8 mouse cellular contexts compared by ENCODE assay signal in the genomic region with DNA sequence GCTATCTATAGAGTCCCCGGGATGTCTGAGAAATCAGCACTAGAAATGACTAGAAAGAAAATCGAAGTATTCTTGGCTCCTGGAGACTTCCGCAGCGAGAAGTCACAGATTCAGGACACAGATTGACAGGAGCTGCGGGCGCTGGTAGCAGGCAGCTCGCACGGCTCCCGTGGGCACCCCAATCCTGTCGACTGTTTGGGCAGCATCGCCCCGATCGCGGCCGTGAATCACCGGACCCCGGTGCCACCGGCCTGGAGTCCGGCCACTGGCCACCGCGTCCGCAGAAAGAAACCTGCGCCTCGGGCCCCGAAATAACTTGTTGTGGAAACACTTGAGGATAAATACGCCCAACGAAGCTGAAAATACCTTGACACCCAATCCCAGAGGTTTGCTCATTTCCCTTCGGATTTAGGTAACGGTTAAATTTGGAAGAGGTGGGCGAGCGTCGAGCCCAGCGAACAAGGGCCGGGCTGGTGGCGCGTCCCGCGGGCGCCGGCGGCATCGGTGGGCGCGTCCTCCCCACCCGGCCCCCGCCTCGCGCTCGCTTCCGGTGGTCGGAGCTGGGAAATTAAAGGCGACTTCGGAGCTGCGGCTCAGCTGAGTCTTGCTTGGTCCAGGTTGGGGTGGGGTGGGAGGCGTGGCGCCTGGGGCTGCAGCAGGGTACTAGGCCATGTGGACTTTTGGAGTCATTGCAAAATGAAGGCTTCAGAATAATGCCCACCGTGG. TPM values are rescaled to one million over a fixed set of nuclear protein-coding genes. Genes with fewer than 3 reads are reported as not detected.
DNase-seq lines count a peak whose midpoint lies in the region; ATAC-seq lines count a peak whose summit lies in the region.

No protein-coding gene starts in this region.

- ATAC-seq in embryonic facial prominence, embryonic 11.5 days (replicated peaks; ENCODE audit: insufficient number of reproducible peaks, low FRiP score, low TSS enrichment, low read depth): no peak
- ATAC-seq in hindbrain, embryonic 12.5 days (ENCODE audit: low FRiP score): 0 out of 2 replicates have a peak, but pooled peaks have one; percentile 21
- no peak for ATAC-seq in liver, embryonic 15.5 days (ENCODE audit: insufficient read depth)
- no peak for ATAC-seq in stomach, embryonic 16.5 days (ENCODE audit: insufficient read depth, low FRiP score)

- peaks cover 21% of the 10 kb centered on the region for H3K4me1 ChIP-seq in embryonic facial prominence, embryonic 11.5 days (ENCODE audit: control insufficient read depth, insufficient read depth, low read length)
- peaks cover 33% of the 10 kb centered on the region for H3K4me1 ChIP-seq in hindbrain, embryonic 12.5 days
- H3K4me1 ChIP-seq in liver, embryonic 15.5 days (replicated peaks): peaks cover 37% of the 10 kb centered on the region
- peaks cover 41% of the 10 kb centered on the region for H3K4me1 ChIP-seq in stomach, embryonic 16.5 days (ENCODE audit: control insufficient read depth, insufficient read depth, low read length)

- peak overlapping the region; percentile 27 for H3K4me3 ChIP-seq in embryonic facial prominence, embryonic 11.5 days (ENCODE audit: low read depth, low read length)
- peak overlapping the region; percentile 26 for H3K4me3 ChIP-seq in hindbrain, embryonic 12.5 days
- peak overlapping the region; percentile 42 for H3K4me3 ChIP-seq in liver, embryonic 15.5 days (replicated peaks)
- H3K4me3 ChIP-seq in stomach, embryonic 16.5 days (replicated peaks; ENCODE audit: low read length): peak overlapping the region; percentile 38

- under 1% methylated on average over 57 of the region's 57 CpGs for WGBS in embryonic facial prominence, embryonic 11.5 days
- WGBS in hindbrain, embryonic 12.5 days: under 1% methylated on average over 56 of the region's 57 CpGs
- WGBS in liver, embryonic 15.5 days (ENCODE audit: insufficient replicate concordance): 1% methylated on average over 57 of the region's 57 CpGs
- under 1% methylated on average over 57 of the region's 57 CpGs for WGBS in stomach, embryonic 16.5 days

- H3K36me3 ChIP-seq in embryonic facial prominence, embryonic 11.5 days (replicated peaks; ENCODE audit: control insufficient read depth, insufficient read depth, low read depth, low read length): no peaks in the 10 kb centered on the region
- no peaks in the 10 kb centered on the region for H3K36me3 ChIP-seq in hindbrain, embryonic 12.5 days
- no peaks in the 10 kb centered on the region for H3K36me3 ChIP-seq in liver, embryonic 15.5 days (replicated peaks)
- no peaks in the 10 kb centered on the region for H3K36me3 ChIP-seq in stomach, embryonic 16.5 days (ENCODE audit: control insufficient read depth, insufficient read depth, low read length)

- peaks cover 64% of the 10 kb centered on the region for H3K27me3 ChIP-seq in embryonic facial prominence, embryonic 11.5 days (ENCODE audit: control insufficient read depth, insufficient read depth, low read length)
- H3K27me3 ChIP-seq in hindbrain, embryonic 12.5 days: peaks cover 88% of the 10 kb centered on the region
- peaks cover 94% of the 10 kb centered on the region for H3K27me3 ChIP-seq in liver, embryonic 15.5 days
- peaks cover 79% of the 10 kb centered on the region for H3K27me3 ChIP-seq in stomach, embryonic 16.5 days (ENCODE audit: control insufficient read depth, insufficient read depth, low read length)

- H3K9me3 ChIP-seq in embryonic facial prominence, embryonic 11.5 days (replicated peaks; ENCODE audit: control insufficient read depth, low read length): no peaks in the 10 kb centered on the region
- H3K9me3 ChIP-seq in hindbrain, embryonic 12.5 days (replicated peaks): no peaks in the 10 kb centered on the region
- no peaks in the 10 kb centered on the region for H3K9me3 ChIP-seq in liver, embryonic 15.5 days (replicated peaks)
- no peaks in the 10 kb centered on the region for H3K9me3 ChIP-seq in stomach, embryonic 16.5 days (replicated peaks; ENCODE audit: control insufficient read depth, low read length)

- no peak overlapping the region for H3K9ac ChIP-seq in embryonic facial prominence, embryonic 11.5 days (replicated peaks; ENCODE audit: low read length)
- H3K9ac ChIP-seq in hindbrain, embryonic 12.5 days: no peak overlapping the region
- no peak overlapping the region for H3K9ac ChIP-seq in liver, embryonic 15.5 days
- no peak overlapping the region for H3K9ac ChIP-seq in stomach, embryonic 16.5 days (ENCODE audit: low read length)

- DNase-seq in right cerebral cortex, postnatal 25 days: peak; percentile 13
- DNase-seq in right cerebral cortex, postnatal 10 days (ENCODE audit: low spot score in 2 of 2): no peak
- peak; percentile 12 for DNase-seq in embryonic facial prominence, embryonic 11.5 days (ENCODE audit: low spot score)
- no peak for DNase-seq in cerebellum, adult 11 months
- DNase-seq in cerebellum, postnatal 36 days: no peak

- H3K4me2 ChIP-seq in embryonic facial prominence, embryonic 11.5 days (ENCODE audit: low read depth, low read length): peak overlapping the region; percentile 41
- H3K4me2 ChIP-seq in hindbrain, embryonic 12.5 days (replicated peaks): peak overlapping the region; percentile 46
- H3K4me2 ChIP-seq in liver, embryonic 15.5 days: peak overlapping the region; percentile 60
- H3K4me2 ChIP-seq in stomach, embryonic 16.5 days (ENCODE audit: low read depth, low read length): peak overlapping the region; percentile 52

- no peak overlapping the region for H3K27ac ChIP-seq in embryonic facial prominence, embryonic 11.5 days (replicated peaks; ENCODE audit: low read depth, low read length)
- H3K27ac ChIP-seq in hindbrain, embryonic 12.5 days: no peak overlapping the region
- H3K27ac ChIP-seq in liver, embryonic 15.5 days (replicated peaks): no peak overlapping the region
- H3K27ac ChIP-seq in stomach, embryonic 16.5 days (ENCODE audit: low read length): no peak overlapping the region

RNA-seq across cellular contexts. Expression of a gene that starts 0.6 kb away (rescaled TPM):
- polyA plus RNA-seq in embryonic facial prominence, embryonic 11.5 days (2014; fragmentation: Nextera tagmentation; extraction: Ambion mirVana): 0.10 TPM in 1 of 2 replicates, not detected in the other
- polyA plus RNA-seq in hindbrain, embryonic 12.5 days (2016; fragmentation: Nextera tagmentation; extraction: Ambion mirVana): 0.23 TPM in 1 of 2 replicates, not detected in the other
- polyA plus RNA-seq in liver, embryonic 15.5 days (2015; fragmentation: Nextera tagmentation; extraction: Ambion mirVana): 1.6 and 2.1 TPM in 2 replicates
- 0.66 and 1.1 TPM in 2 replicates for polyA plus RNA-seq in stomach, embryonic 16.5 days (2015; fragmentation: Nextera tagmentation; extraction: Ambion mirVana)

Comparison
In these comparisons a context has a peak if more than half of its experiments do, and no peak if none do; other contexts are left out.
1. DNase-seq: peak in right cerebral cortex, postnatal 25 days (single experiment) and embryonic facial prominence, embryonic 11.5 days (single experiment); none in right cerebral cortex, postnatal 10 days (0 of 2), cerebellum, adult 11 months (single experiment) and cerebellum, postnatal 36 days (0 of 2).
2. Peak in every context shown above with its lines, with median percentiles within 50 percentile points of each other: H3K4me2 ChIP-seq and H3K4me3 ChIP-seq.